In genomic region chr8:90302252-90302651, GRCm38 (mm10) we compare ENCODE assay signal across 9 mouse cellular contexts. TPM values are rescaled to one million over a fixed set of nuclear protein-coding genes. Genes with fewer than 3 reads are reported as not detected.
DNase-seq lines count a peak whose midpoint lies in the region; ATAC-seq lines count a peak whose summit lies in the region.
"Had no signal": no experiment of that assay in that cellular context is flagged by ENCODE, and none has a peak within 500 bp of the region (broad histone marks: within the 10 kb centered on the region; RNA-seq: fewer than 3 reads in every experiment).

No protein-coding gene starts in this region.

- H3K4me3 ChIP-seq in liver, embryonic 11.5 days (ENCODE audit: low read depth, low read length): no peak overlapping the region
- H3K4me3 ChIP-seq: myocyte had no signal

- H3K27me3 ChIP-seq in liver, embryonic 11.5 days (replicated peaks; ENCODE audit: control insufficient read depth, insufficient read depth, low read length): no peaks in the 10 kb centered on the region

- H3K27ac ChIP-seq in liver, embryonic 11.5 days (ENCODE audit: low read depth, low read length): no peak overlapping the region

- H3K4me1 ChIP-seq in liver, embryonic 11.5 days (replicated peaks; ENCODE audit: control insufficient read depth, insufficient read depth, low read length): no peaks in the 10 kb centered on the region

- no peaks in the 10 kb centered on the region for H3K36me3 ChIP-seq in liver, embryonic 11.5 days (ENCODE audit: control insufficient read depth, insufficient read depth, low read length)

- intact Hi-C loops in heart, postnatal 36 days (cut with DNase I): no loop called here
- intact Hi-C loops in left cerebral cortex, postnatal 10 days (cut with DNase I): no loop called here

- no peak for ATAC-seq in liver, embryonic 11.5 days (replicated peaks; ENCODE audit: low FRiP score)

- H3K9me3 ChIP-seq in liver, embryonic 11.5 days (ENCODE audit: control insufficient read depth, low read length): 0 out of 2 replicates have a peak, but pooled peaks cover 3% of the 10 kb centered on the region

- peak; percentile 39 for DNase-seq in heart, adult 11 months
- DNase-seq in heart, postnatal 36 days: no peak
- DNase-seq in Muller cell, postnatal 12 days (ENCODE audit: inconsistent ontology term): peak; percentile 79
- peak; percentile 28 for DNase-seq in gonadal fat pad, adult 2 months (ENCODE audit: low read depth)
- peak; percentile 22 to 53 for DNase-seq in left cerebral cortex, postnatal 10 days (ENCODE audit: extremely low spot score in 1 of 2, low spot score in 2 of 2)
- DNase-seq in telencephalon, adult 2 months (ENCODE audit: low read depth, low spot score): peak; percentile 78
- no peak for DNase-seq in liver, embryonic 11.5 days (ENCODE audit: low spot score)
- DNase-seq in gastrocnemius, postnatal 25 days: no peak

- no peak overlapping the region for H3K4me2 ChIP-seq in liver, embryonic 11.5 days

- 68% methylated on average over 5 of the region's 5 CpGs for WGBS in liver, embryonic 11.5 days

- H3K9ac ChIP-seq in liver, embryonic 11.5 days (ENCODE audit: low read depth, low read length): no peak overlapping the region

RNA-seq across cellular contexts. Expression of gene Tox3, which starts 45.9 kb away (rescaled TPM):
- 1 to 10 TPM; 3.7 to 4.4 TPM for total RNA-seq in heart, postnatal 36 days (2021)
- polyA plus RNA-seq in gonadal fat pad, adult 2 months (2012; rRNA removed): 39.3 and 47.2 TPM in 2 replicates
- total RNA-seq in left cerebral cortex, postnatal 10 days (2021): 10 to 100 TPM; 18.0 to 18.5 TPM
- 1.8 TPM in 2 replicates for polyA plus RNA-seq in liver, embryonic 11.5 days (2014; fragmentation: Nextera tagmentation; extraction: Ambion mirVana)
- under 1 TPM in 1 of 2 experiments, not detected in 1; 0.16 TPM for total RNA-seq in gastrocnemius, postnatal 25 days (2021)
- polyA plus RNA-seq: myocyte had no signal

Comparison
In these comparisons a context has a peak if more than half of its experiments do, and no peak if none do; other contexts are left out.
1. DNase-seq: peak in heart, adult 11 months (single experiment), Muller cell, postnatal 12 days (single experiment), gonadal fat pad, adult 2 months (single experiment), left cerebral cortex, postnatal 10 days (2 of 2) and telencephalon, adult 2 months (single experiment); none in heart, postnatal 36 days (0 of 2), liver, embryonic 11.5 days (single experiment) and gastrocnemius, postnatal 25 days (single experiment).
2. RNA of gene Tox3, which starts 45.9 kb away (total RNA-seq): 18.0 to 18.5 TPM in left cerebral cortex, postnatal 10 days and 3.7 to 4.4 TPM in heart, postnatal 36 days; 0.16 TPM in gastrocnemius, postnatal 25 days; every median in the first group is over 4 times any median in the second.